Mouse (Mus musculus) kidney, postnatal 0 days (tissue): ENCODE results near the gene Elmo2. TPM values are rescaled to one million over a fixed set of nuclear protein-coding genes. Genes with fewer than 3 reads are reported as not detected.

Experiments used
- ATAC-seq: fragments of 200-750 bp; cut with Nextera tagmentation; replicated peaks from 2 replicates; pipeline ENCODE4 v1.8.0; 2017; ENCODE audit warnings: low read depth, moderate number of reproducible peaks, moderate TSS enrichment, moderate library complexity; ENCODE audit not compliant: low FRiP score
- DNase-seq: peaks from one replicate; pipeline ENCODE4 v3.0.0-alpha.2; 2016; ENCODE audit warnings: low spot score
- H3K27ac ChIP-seq: fragments of 300-500 bp; sonication (generic); 2 replicates; pipeline ENCODE4 v1.5.1; 2014; ENCODE audit warnings: mild to moderate bottlenecking
- H3K27me3 ChIP-seq: fragments of 300-500 bp; sonication (generic); 2 replicates; pipeline ENCODE4 v1.6.1; 2014; ENCODE audit warnings: low read length, mixed read lengths; ENCODE audit not compliant: insufficient read depth
- H3K36me3 ChIP-seq: fragments of 300-500 bp; sonication (generic); 2 replicates; pipeline ENCODE4 v1.6.1; 2014; ENCODE audit warnings: low read length, mixed read lengths; ENCODE audit not compliant: insufficient read depth
- H3K4me1 ChIP-seq: fragments of 300-500 bp; sonication (generic); replicated peaks from 2 replicates; pipeline ENCODE4 v1.6.1; 2014; ENCODE audit warnings: antibody characterized with exemption, low read length, mixed read lengths; ENCODE audit not compliant: insufficient read depth
- H3K4me2 ChIP-seq: fragments of 300-500 bp; sonication (generic); 2 replicates; pipeline ENCODE4 v1.6.1; 2014; ENCODE audit warnings: mild to moderate bottlenecking, low read length, moderate library complexity, mixed read lengths
- H3K4me3 ChIP-seq: fragments of 300-500 bp; sonication (generic); replicated peaks from 2 replicates; pipeline ENCODE4 v1.5.1; 2014; ENCODE audit warnings: low read depth, low read length
- H3K9ac ChIP-seq: fragments of 300-500 bp; sonication (generic); 2 replicates; pipeline ENCODE4 v1.6.1; 2014; ENCODE audit warnings: low read depth, low read length
- H3K9me3 ChIP-seq: fragments of 300-500 bp; sonication (generic); replicated peaks from 2 replicates; pipeline ENCODE4 v1.6.1; 2016; ENCODE audit warnings: low read length, inconsistent platforms, mixed read lengths
- CTCF ChIP-seq: IDR thresholded peaks from 2 replicates; pipeline ENCODE4 v1.5.1; 2016; ENCODE audit warnings: antibody characterized with exemption, low read depth, mild to moderate bottlenecking, moderate library complexity
- WGBS: fragments of 180-500 bp; shearing (Covaris S2); extraction: QIAGEN DNeasy Blood & Tissue Kit; methylation state at CpG from one replicate; pipeline ENCODE4 v1.1.7; 2014; 5-methylcytosine and 5-hydroxymethylcytosine counted together
- polyA plus RNA-seq: library from polyadenylated mRNA; unstranded; fragments of >200 nt; fragmentation: Nextera tagmentation; extraction: Ambion mirVana; gene quantifications from 2 replicates; pipeline ENCODE4 v1.2.1, GENCODE M21; 2015

The Elmo2 gene
- polyA plus RNA-seq, 1 experiment from 2014 or later = 51.5 TPM

- Histone ChIP-seq H3K4me1 (peaks cover 4% of the 10 kb centered on the region; the same call in 1 of the 2 replicates), H3K27me3 (peaks cover 63% of the 10 kb centered on the region), H3K9me3 (no peaks in the 10 kb centered on the region), H3K4me3 (no peak overlapping the region), H3K36me3 (no peaks in the 10 kb centered on the region), H3K4me2 (no peak overlapping the region), H3K9ac (no peak overlapping the region), H3K27ac (no peak overlapping the region)
- ATAC-seq (no peak), DNase-seq (peak; percentile 34)
- 11% methylated on average over 15 of the region's 15 CpGs for WGBS
- TF ChIP-seq CTCF = no peak
Observed at GRCm38 (mm10) chr2:165239533-165240144, 86.6 kb downstream of the Elmo2 start.

GRCm38 (mm10) chr2:165238416-165239145 is 87.7 kb downstream of the Elmo2 start:
- ATAC-seq (no peak), DNase-seq (no peak)
- WGBS = 1% methylated on average over 12 of the region's 12 CpGs
- Histone ChIP-seq H3K4me3 (no peak overlapping the region), H3K4me1 (peaks cover 13% of the 10 kb centered on the region), H3K27me3 (peaks cover 66% of the 10 kb centered on the region), H3K27ac (no peak overlapping the region), H3K9me3 (no peaks in the 10 kb centered on the region), H3K4me2 (no peak overlapping the region), H3K9ac (no peak overlapping the region), H3K36me3 (no peaks in the 10 kb centered on the region)
- TF ChIP-seq CTCF = no peak

Other genes with a start within 250 kb of the Elmo2 start
- gene 1700025C18Rik, start 235.7 kb downstream of the Elmo2 start, polyA plus RNA-seq = not detected in 2 replicates
- 1.5 and 1.6 TPM in 2 replicates for gene Cdh22, start 91.6 kb downstream of the Elmo2 start, polyA plus RNA-seq
- 51.6 and 55.7 TPM in 2 replicates for gene Slc35c2, start 38.6 kb downstream of the Elmo2 start, polyA plus RNA-seq
- 0.58 and 0.60 TPM in 2 replicates for gene Zfp663, start 42.2 kb upstream of the Elmo2 start, polyA plus RNA-seq
- 3.6 and 4.7 TPM in 2 replicates for gene Zfp334, start 61.8 kb upstream of the Elmo2 start, polyA plus RNA-seq
- gene Ocstamp, start 73.9 kb upstream of the Elmo2 start, polyA plus RNA-seq = 0.11 and 0.14 TPM in 2 replicates
- gene Slc13a3, start 146.8 kb upstream of the Elmo2 start, polyA plus RNA-seq = 8.3 and 9.7 TPM in 2 replicates
- gene Trp53rka, start 166.8 kb upstream of the Elmo2 start, polyA plus RNA-seq = 27.2 and 27.5 TPM in 2 replicates
- 3.2 and 4.3 TPM in 2 replicates for gene Slc2a10, start 177.3 kb upstream of the Elmo2 start, polyA plus RNA-seq